Mouse (Mus musculus) liver, embryonic 14.5 days (tissue): ENCODE data around the gene Unc45b. TPM values are rescaled to one million over a fixed set of nuclear protein-coding genes. Genes with fewer than 3 reads are reported as not detected.
"Not testable (repeated sequence)": the region's sequence is repeated elsewhere in the genome, so short reads cannot be mapped to it uniquely, and the experiment has no call there.

ENCODE experiments used
- ATAC-seq: fragments of 200-750 bp; cut with Nextera tagmentation; 2 replicates; pipeline ENCODE4 v1.8.0; 2017; ENCODE audit warnings: moderate number of reproducible peaks, mild to moderate bottlenecking, moderate library complexity; ENCODE audit not compliant: insufficient read depth
- DNase-seq, 3 experiments: peaks; one replicate each; pipeline ENCODE4 v3.0.0-alpha.2; 2012 to 2013; ENCODE audit warnings: low read depth in 3 of 3, low spot score in 3 of 3
- H3K27ac ChIP-seq: fragments of 300-500 bp; sonication (generic); 2 replicates; pipeline ENCODE4 v1.5.1; 2014; ENCODE audit warnings: moderate library complexity, mild to moderate bottlenecking, control low read depth, inconsistent platforms
- H3K27me3 ChIP-seq: fragments of 300-500 bp; sonication (generic); 2 replicates; pipeline ENCODE4 v1.6.1; 2014; ENCODE audit warnings: mild to moderate bottlenecking, low read length, moderate library complexity; ENCODE audit not compliant: control insufficient read depth, insufficient read depth
- H3K36me3 ChIP-seq: fragments of 300-500 bp; sonication (generic); replicated peaks from 2 replicates; pipeline ENCODE4 v1.6.1; 2014; ENCODE audit warnings: low read depth; ENCODE audit not compliant: control insufficient read depth, insufficient read depth
- H3K4me1 ChIP-seq, 2 experiments: fragments of 200-500 bp in 1 of 2; fragments of 300-500 bp in 1 of 2; sonication (generic) in 1 of 2; replicated peaks; 2 replicates each; pipeline ENCODE4 v1.6.1; 2012 to 2014; ENCODE audit warnings: antibody characterized with exemption in 1 of 2, inconsistent platforms in 1 of 2, low read length in 1 of 2; ENCODE audit not compliant: control insufficient read depth in 2 of 2, insufficient read depth in 2 of 2
- H3K4me2 ChIP-seq: fragments of 300-500 bp; sonication (generic); 2 replicates; pipeline ENCODE4 v1.6.1; 2014; ENCODE audit warnings: low read depth, mild to moderate bottlenecking, control low read depth, moderate library complexity
- H3K4me3 ChIP-seq, 2 experiments: fragments of 200-500 bp in 1 of 2; fragments of 300-500 bp in 1 of 2; sonication (generic) in 1 of 2; 2 replicates each; pipeline ENCODE4 v1.5.1; 2012 to 2014; ENCODE audit warnings: low read depth in 2 of 2, low read length in 2 of 2, mild to moderate bottlenecking in 2 of 2, control low read depth in 1 of 2, inconsistent platforms in 1 of 2, moderate library complexity in 1 of 2; ENCODE audit not compliant: insufficient read depth in 1 of 2
- H3K9ac ChIP-seq: fragments of 300-500 bp; sonication (generic); replicated peaks from 2 replicates; pipeline ENCODE4 v1.6.1; 2014; ENCODE audit warnings: mild to moderate bottlenecking, control low read depth, moderate library complexity
- H3K9me3 ChIP-seq: fragments of 300-500 bp; sonication (generic); 2 replicates; pipeline ENCODE4 v1.6.1; 2016; ENCODE audit warnings: low read length, mixed read lengths; ENCODE audit not compliant: control insufficient read depth
- CTCF ChIP-seq: IDR thresholded peaks from 2 replicates; pipeline ENCODE4 v1.5.1; 2016; ENCODE audit warnings: antibody characterized with exemption, low read depth, control low read depth
- EP300 ChIP-seq: IDR thresholded peaks from 2 replicates; pipeline ENCODE4 v1.6.1; 2016; ENCODE audit warnings: antibody characterized with exemption, low read depth
- WGBS: fragments of 180-500 bp; shearing (Covaris S2); extraction: QIAGEN DNeasy Blood & Tissue Kit; methylation state at CpG from one replicate; pipeline ENCODE4 v1.1.7; 2014; ENCODE audit not compliant: insufficient replicate concordance; 5-methylcytosine and 5-hydroxymethylcytosine counted together
- polyA plus RNA-seq, 2 experiments: library from polyadenylated mRNA; depleted of rRNA in 1 of 2; stranded (reverse) in 1 of 2; unstranded in 1 of 2; fragments of >200 nt; fragmentation: Nextera tagmentation in 1 of 2; extraction: Ambion mirVana in 1 of 2; gene quantifications; 2 replicates each; pipeline versions ENCODE4 v1.2.1 to v1.2.3; 2012 to 2014

Gene Unc45b
- polyA plus RNA-seq, 2 experiments: 0.45 to 0.95 TPM

- Histone ChIP-seq H3K27me3 (peaks cover 63% of the 10 kb centered on the region), H3K9ac (no peak overlapping the region), H3K4me1 (no peaks in the 10 kb centered on the region), H3K4me2 (no peak overlapping the region), H3K9me3 (no peaks in the 10 kb centered on the region), H3K4me3 (no peak overlapping the region), H3K27ac (no peak overlapping the region), H3K36me3 (no peaks in the 10 kb centered on the region)
- no peak for ATAC-seq
- no peak for DNase-seq
- TF ChIP-seq EP300: no peak
- TF ChIP-seq CTCF: no peak
- WGBS: 31% methylated on average over 3 of the region's 3 CpGs
These were observed 19.2 kb downstream of the Unc45b start for GRCm38 (mm10) chr11:82929633-82929950.

- not testable (repeated sequence) for H3K9me3 ChIP-seq, H3K9ac ChIP-seq, H3K36me3 ChIP-seq, ATAC-seq, DNase-seq, H3K27ac ChIP-seq, H3K4me1 ChIP-seq
- 2% methylated on average over 80 of the region's 85 CpGs for WGBS
- H3K4me3 ChIP-seq: peak overlapping the region in 1 of 2 experiments; percentile 6; a peak in 1 of 4 replicates
- H3K4me2 ChIP-seq: 0 out of 2 replicates have a peak overlapping the region, but pooled peaks have one; percentile 6
- peaks cover 64% of the 10 kb centered on the region for H3K27me3 ChIP-seq
These were observed 20.1 kb downstream of the Unc45b start for GRCm38 (mm10) chr11:82930391-82930955.

GRCm38 (mm10) chr11:82931161-82931560 is 20.8 kb downstream of the Unc45b start:
- H3K4me1 ChIP-seq, H3K36me3 ChIP-seq, ATAC-seq, H3K27ac ChIP-seq, DNase-seq, H3K9me3 ChIP-seq, H3K9ac ChIP-seq: not testable (repeated sequence)
- peak overlapping the region; percentile 52 for H3K4me2 ChIP-seq
- 3% methylated on average over 61 of the region's 63 CpGs for WGBS
- H3K4me3 ChIP-seq: peak overlapping the region in 1 of 2 experiments; percentile 40; a peak in 2 of 4 replicates
- H3K27me3 ChIP-seq: peaks cover 71% of the 10 kb centered on the region

- not testable (repeated sequence) for ATAC-seq, H3K9me3 ChIP-seq, H3K27ac ChIP-seq, DNase-seq, H3K9ac ChIP-seq, H3K36me3 ChIP-seq, H3K4me1 ChIP-seq
- peaks cover 72% of the 10 kb centered on the region for H3K27me3 ChIP-seq
- peak overlapping the region in 1 of 2 experiments; percentile 40; a peak in 3 of 4 replicates for H3K4me3 ChIP-seq
- H3K4me2 ChIP-seq: peak overlapping the region; percentile 52
- WGBS: under 1% methylated on average over 115 of the region's 119 CpGs
These were observed 21.5 kb downstream of the Unc45b start for GRCm38 (mm10) chr11:82931671-82932450.

- ATAC-seq (no peak), DNase-seq (no peak)
- WGBS: 1% methylated on average over 26 of the region's 29 CpGs
- Histone ChIP-seq H3K9me3 (no peaks in the 10 kb centered on the region), H3K4me2 (peak overlapping the region; percentile 52), H3K27ac (no peak overlapping the region), H3K36me3 (no peaks in the 10 kb centered on the region), H3K9ac (no peak overlapping the region), H3K27me3 (peaks cover 67% of the 10 kb centered on the region), H3K4me1 (no peaks in the 10 kb centered on the region), H3K4me3 (peak overlapping the region in 1 of 2 experiments; percentile 26; a peak in 2 of 4 replicates)
- TF ChIP-seq EP300 (no peak), CTCF (no peak)
These were observed 22.8 kb downstream of the Unc45b start for GRCm38 (mm10) chr11:82933186-82933585.
